Mouse (Mus musculus) C3H10T1/2 (cell line): ENCODE results near the gene Ssb. TPM values are rescaled to one million over a fixed set of nuclear protein-coding genes. Genes with fewer than 3 reads are reported as not detected.

Experiments
- polyA plus RNA-seq, 2 experiments: library from polyadenylated mRNA; unstranded; fragments of >200 nt; fragmentation: generic; extraction: Trizol; gene quantifications; one replicate each; pipeline ENCODE4 v1.2.1; 2012; ENCODE audit warnings: missing spikeins in 2 of 2

The Ssb gene
- 10 to 100 TPM in 1 of 2 experiments, 1 to 10 TPM in 1; 4.2 to 17.9 TPM for polyA plus RNA-seq

DNA sequence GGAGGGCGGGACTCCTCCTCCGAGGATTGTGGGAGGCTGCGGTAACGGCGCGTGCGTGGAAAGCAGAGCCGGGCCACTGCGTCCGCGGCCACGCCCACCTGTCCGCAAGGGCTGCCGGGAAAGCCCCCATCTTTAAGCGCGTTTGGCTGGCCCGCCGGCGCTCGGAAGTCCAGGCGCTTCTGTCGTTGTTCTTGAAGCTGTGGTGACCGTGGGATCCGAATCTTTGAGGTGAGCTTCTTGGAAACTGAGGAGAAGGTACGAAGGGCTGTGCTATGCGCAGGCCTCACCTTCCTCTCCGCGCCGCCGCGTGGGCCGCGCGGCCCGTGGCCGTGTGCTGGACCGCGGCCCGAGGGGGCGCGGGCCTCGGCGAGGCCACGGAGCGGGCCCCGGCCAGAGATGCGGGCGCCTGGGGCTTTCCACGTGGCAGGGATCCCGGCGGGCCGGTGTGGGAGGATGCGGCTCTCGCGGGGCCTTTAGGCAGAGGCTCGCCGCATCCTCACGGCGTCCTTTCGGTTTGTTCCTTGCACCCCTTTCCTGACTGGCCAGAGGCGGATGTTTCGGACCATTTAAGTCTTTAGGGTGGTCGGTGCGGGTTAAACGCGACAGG lies at the start of gene Ssb:
TSS of gene Ssb (plus strand) at position 78 of the 607 bp plus-strand sequence.

DNA sequence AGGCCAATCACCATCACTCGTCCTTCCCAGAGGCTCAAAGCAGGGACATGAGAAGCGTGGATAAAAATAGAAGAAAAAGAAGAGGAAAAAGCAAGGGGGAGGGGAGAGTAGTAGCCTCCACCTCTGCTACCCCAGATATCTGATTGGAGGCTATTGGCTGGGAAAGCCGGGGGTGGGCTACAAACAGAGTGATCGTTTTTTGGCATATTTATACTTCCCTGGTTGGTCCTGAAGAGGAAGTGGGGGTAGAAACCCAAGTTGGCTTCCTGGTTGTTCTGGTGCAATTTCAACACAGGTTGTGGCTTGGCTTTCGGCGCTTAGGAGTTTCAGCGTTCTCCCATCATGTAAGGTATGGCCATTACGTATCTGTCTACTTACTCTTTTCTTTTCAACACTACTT lies 39.7 kb upstream of the Ssb start, which contains the start of gene Klhl23:
TSS of gene Klhl23 (plus strand) at position 234 of the 400 bp plus-strand sequence.

DNA sequence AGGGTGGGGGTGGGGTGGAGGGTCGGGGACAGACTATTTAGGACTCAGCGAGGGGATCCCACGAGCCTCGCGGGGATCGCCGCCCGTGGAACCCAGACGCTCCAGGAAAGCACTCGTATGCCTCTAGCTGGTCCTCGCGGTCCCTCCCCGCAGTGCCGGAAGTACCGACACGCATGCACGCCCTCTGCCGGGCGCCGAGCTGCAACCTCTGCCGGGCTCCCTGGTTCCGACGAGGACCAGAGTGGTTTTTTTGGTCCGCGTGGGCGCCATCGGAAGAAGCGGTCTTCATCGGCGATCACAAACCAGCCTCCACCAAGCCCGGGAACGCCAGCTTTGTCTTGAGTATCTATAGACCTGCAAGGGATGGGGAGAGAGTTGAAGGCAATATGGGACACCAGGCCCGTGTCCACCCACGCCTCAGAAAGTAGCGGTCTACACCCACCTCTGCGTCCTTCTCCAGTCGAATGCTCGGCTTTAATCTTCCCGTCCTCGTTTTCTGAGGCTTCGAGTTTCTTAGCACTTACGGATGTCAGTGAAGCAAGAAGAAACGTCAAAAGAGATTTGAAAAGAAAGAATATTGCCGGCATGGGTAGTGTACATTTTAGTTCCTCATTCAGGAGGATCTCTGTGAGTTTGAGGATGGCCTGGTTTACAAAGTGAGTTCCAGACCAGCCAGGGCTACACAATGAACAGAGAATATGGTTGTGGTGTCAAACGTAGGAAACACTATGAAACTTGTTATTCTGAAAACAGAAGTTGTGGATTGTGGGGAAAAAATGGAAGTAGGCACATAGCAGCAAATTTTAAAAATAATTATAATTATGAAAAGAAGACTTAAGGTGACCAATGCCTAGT lies 24.3 kb downstream of the Ssb start, which contains the start of gene Mettl5:
TSS of gene Mettl5 (minus strand) at position 165 of the 855 bp plus-strand sequence.

DNA sequence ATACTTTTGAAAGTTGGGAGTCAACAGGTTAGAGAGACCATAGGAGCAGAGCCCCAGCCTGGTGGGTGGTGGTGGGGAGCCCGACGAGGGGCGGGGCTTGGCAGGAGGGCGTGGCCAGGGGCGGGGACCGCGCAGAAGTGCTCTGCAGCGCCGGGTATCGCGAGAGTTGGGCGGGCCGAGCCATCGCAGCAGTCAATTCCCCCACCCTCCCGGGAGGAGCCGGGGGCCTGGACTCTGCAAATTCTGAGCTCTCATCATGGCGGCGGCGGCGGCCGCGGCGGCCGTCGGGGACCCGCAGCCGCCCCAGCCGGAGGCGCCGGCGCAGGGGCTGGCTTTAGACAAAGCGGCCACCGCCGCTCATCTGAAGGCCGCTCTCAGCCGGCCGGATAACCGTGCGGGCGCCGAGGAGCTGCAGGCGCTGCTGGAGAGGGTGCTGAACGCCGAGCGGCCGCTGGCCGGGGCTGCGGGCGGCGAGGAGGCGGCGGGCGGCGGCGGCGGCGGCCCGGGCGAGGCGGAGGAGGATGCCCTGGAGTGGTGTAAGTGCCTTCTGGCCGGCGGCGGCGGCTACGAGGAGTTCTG lies 35.8 kb downstream of the Ssb start, which contains the start of gene Ubr3:
TSS of gene Ubr3 (plus strand) at position 208 of the 579 bp plus-strand sequence.

Other genes with a start within 250 kb of the Ssb start
- gene Bbs5, start 214.4 kb upstream of the Ssb start, polyA plus RNA-seq = 1 to 10 TPM in 1 of 2 experiments, under 1 TPM in 1; 0.18 to 2.4 TPM
- gene Klhl41, start 191.4 kb upstream of the Ssb start, polyA plus RNA-seq = under 1 TPM; 0.01 to 0.08 TPM
- 1 to 10 TPM in 1 of 2 experiments, under 1 TPM in 1; 0.36 to 3.1 TPM for gene Fastkd1, start 148.0 kb upstream of the Ssb start, polyA plus RNA-seq
- 1 to 10 TPM; 3.4 to 5.4 TPM for gene Ppig, start 139.0 kb upstream of the Ssb start, polyA plus RNA-seq
- under 1 TPM; 0.04 to 0.83 TPM for gene Ccdc173, start 72.0 kb upstream of the Ssb start, polyA plus RNA-seq
- gene Phospho2, start 71.9 kb upstream of the Ssb start, polyA plus RNA-seq = 1 to 10 TPM in 1 of 2 experiments, under 1 TPM in 1; 0.51 to 7.3 TPM
- gene Klhl23, start 39.6 kb upstream of the Ssb start, polyA plus RNA-seq = 1 to 10 TPM in 1 of 2 experiments, under 1 TPM in 1; 0.15 to 1.6 TPM
- 1 to 10 TPM; 1.3 to 5.1 TPM for gene Mettl5, start 24.1 kb downstream of the Ssb start, polyA plus RNA-seq
- gene Ubr3, start 35.7 kb downstream of the Ssb start, polyA plus RNA-seq = 1 to 10 TPM in 1 of 2 experiments, under 1 TPM in 1; 0.50 to 7.3 TPM
- gene Myo3b, start 177.6 kb downstream of the Ssb start, polyA plus RNA-seq = not detected